Comparison of ENCODE assay signal across 10 mouse cellular contexts in the genomic region with DNA sequence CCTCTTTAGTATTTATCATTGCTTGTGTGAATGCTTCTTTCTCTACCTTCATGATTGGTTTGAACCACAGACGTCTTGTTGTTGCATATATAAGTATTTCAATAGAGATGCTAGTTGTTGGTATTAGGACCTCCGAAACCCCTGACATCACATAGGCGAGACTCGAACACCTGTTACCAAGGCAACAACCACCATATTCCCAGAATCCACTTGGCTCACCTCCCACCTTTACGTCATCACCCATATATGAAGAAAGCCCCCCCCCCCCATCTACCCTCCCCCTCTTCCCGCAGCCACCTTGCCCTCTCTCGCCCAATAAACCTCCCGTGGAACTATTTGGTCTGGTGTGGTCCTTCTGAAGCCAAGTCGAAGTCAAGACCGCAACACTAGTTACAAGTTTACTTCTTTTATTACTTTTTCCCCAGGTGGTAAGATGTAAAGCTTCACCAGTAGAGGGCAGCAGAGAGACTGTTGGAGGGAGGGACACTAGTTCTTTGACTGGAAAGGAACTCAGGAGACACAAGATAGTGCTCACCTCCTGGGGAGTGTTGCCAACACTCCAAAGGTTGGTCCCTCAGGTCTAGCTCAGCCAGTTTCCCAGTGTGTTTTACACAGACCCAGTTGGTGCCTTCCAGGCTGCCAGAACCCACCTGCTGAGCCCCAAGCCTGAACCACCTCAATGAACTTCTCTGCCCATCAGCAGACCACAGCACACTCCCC. TPM values are rescaled to one million over a fixed set of nuclear protein-coding genes. Genes with fewer than 3 reads are reported as not detected.
A peak's percentile ranks its signal among the peaks of the same experiment; 100 is the strongest.
DNase-seq lines count a peak whose midpoint lies in the region; ATAC-seq and TF ChIP-seq lines count a peak whose summit lies in the region.
"Had no signal": no experiment of that assay in that cellular context is flagged by ENCODE, and none has a peak within 500 bp of the region (broad histone marks: within the 10 kb centered on the region; RNA-seq: fewer than 3 reads in every experiment).

No protein-coding gene starts in this region.

- no peaks in the 10 kb centered on the region for H3K4me1 ChIP-seq in cortical plate, adult 2 months (ENCODE audit: control insufficient read depth, insufficient read depth, low read length)
- no peaks in the 10 kb centered on the region for H3K4me1 ChIP-seq in kidney, adult 2 months (ENCODE audit: control insufficient read depth, insufficient read depth, low read length)
- no peaks in the 10 kb centered on the region for H3K4me1 ChIP-seq in forebrain, embryonic 12.5 days

- TF ChIP-seq CTCF in layer of hippocampus, adult 2 months (conservative IDR thresholded peaks at IDR 0.05), result peak; percentile 80
- peak; percentile 54; the same call in 1 of the 2 replicates for TF ChIP-seq CTCF in cortical plate, adult 2 months (IDR thresholded peaks at IDR 0.05; ENCODE audit: extremely low read depth, insufficient read depth, low read length)
- TF ChIP-seq CTCF in kidney, adult 2 months (conservative IDR thresholded peaks at IDR 0.05; ENCODE audit: insufficient read depth, insufficient read length, low read depth, low read length), result peak; percentile 55

- DNase-seq in layer of hippocampus, adult 2 months (ENCODE audit: low spot score in 2 of 2), result peak in 1 of 2 experiments; percentile 44
- DNase-seq in layer of hippocampus, postnatal 36 days, result no peak
- DNase-seq in MN1 (ENCODE audit: low spot score), result peak; percentile 78
- peak; percentile 65 for DNase-seq in kidney, adult 2 months
- DNase-seq in thymus, postnatal 14 days, result peak; percentile 89

- H3K9ac ChIP-seq in forebrain, embryonic 12.5 days, result no peak overlapping the region

- ATAC-seq in megakaryocyte progenitor cell, adult 5-6 weeks (replicated peaks; ENCODE audit: poor library complexity), result peak; percentile 95
- ATAC-seq in forebrain, embryonic 12.5 days (ENCODE audit: low FRiP score), result no peak

- H3K9me3 ChIP-seq in forebrain, embryonic 12.5 days, result no peaks in the 10 kb centered on the region
- H3K9me3 ChIP-seq: megakaryocyte, embryonic 14.5 days had no signal

- H3K36me3 ChIP-seq in kidney, adult 2 months (ENCODE audit: control insufficient read depth, insufficient read depth, low read length), result no peaks in the 10 kb centered on the region
- no peaks in the 10 kb centered on the region for H3K36me3 ChIP-seq in forebrain, embryonic 12.5 days (replicated peaks)

- WGBS in kidney, adult 2 months, result 52% methylated on average over 10 of the region's 10 CpGs
- WGBS in forebrain, embryonic 12.5 days, result 66% methylated on average over 10 of the region's 10 CpGs

- H3K4me3 ChIP-seq in layer of hippocampus, adult 2 months, result no peak overlapping the region
- H3K4me3 ChIP-seq in cortical plate, adult 2 months (ENCODE audit: insufficient read depth, low read length), result no peak overlapping the region
- H3K4me3 ChIP-seq in kidney, adult 2 months (ENCODE audit: insufficient read depth, low read depth, low read length), result no peak overlapping the region
- no peak overlapping the region for H3K4me3 ChIP-seq in forebrain, embryonic 12.5 days (replicated peaks)
- H3K4me3 ChIP-seq: erythroblast, embryonic 14.5 days; megakaryocyte, embryonic 14.5 days had no signal

- H3K4me2 ChIP-seq in forebrain, embryonic 12.5 days, result no peak overlapping the region

- no peak overlapping the region for H3K27ac ChIP-seq in layer of hippocampus, adult 2 months
- H3K27ac ChIP-seq in cortical plate, adult 2 months (ENCODE audit: insufficient read depth, low read length), result no peak overlapping the region
- H3K27ac ChIP-seq in kidney, adult 2 months (ENCODE audit: insufficient read depth, low read depth, low read length), result no peak overlapping the region
- no peak overlapping the region for H3K27ac ChIP-seq in forebrain, embryonic 12.5 days

- TF ChIP-seq POLR2A in cortical plate, adult 2 months (IDR thresholded peaks at IDR 0.05; ENCODE audit: extremely low read depth, insufficient read depth, low read length), result no peak
- TF ChIP-seq POLR2A in kidney, adult 2 months (IDR thresholded peaks at IDR 0.05; ENCODE audit: low read depth, low read length), result no peak

- H3K27me3 ChIP-seq in kidney, adult 2 months (replicated peaks; ENCODE audit: control insufficient read depth, insufficient read depth, low read length), result no peaks in the 10 kb centered on the region; the same call in 1 of the 2 replicates
- H3K27me3 ChIP-seq in forebrain, embryonic 12.5 days, result no peaks in the 10 kb centered on the region

RNA-seq across cellular contexts. Expression of a gene that starts 19.3 kb away (rescaled TPM):
- total RNA-seq in layer of hippocampus, adult 2 months (2021), result 10 to 100 TPM; 18.9 to 20.1 TPM
- 10 to 100 TPM; 18.8 to 20.3 TPM for total RNA-seq in layer of hippocampus, postnatal 36 days (2021)
- 9.8 and 10.6 TPM in 2 replicates for polyA plus RNA-seq in cortical plate, adult 2 months (2012; rRNA removed)
- polyA plus RNA-seq in kidney, adult 2 months (2012; rRNA removed), result 28.6 and 33.1 TPM in 2 replicates
- 14.9 and 16.0 TPM in 2 replicates for total RNA-seq in megakaryocyte progenitor cell, adult 5-6 weeks (2015)
- 27.5 and 28.3 TPM in 2 replicates for total RNA-seq in megakaryocyte progenitor cell, adult 5-6 weeks (2017)
- 6.5 and 7.7 TPM in 2 replicates for polyA plus RNA-seq in forebrain, embryonic 12.5 days (2016; fragmentation: Nextera tagmentation; extraction: Ambion mirVana)

Comparison
In these comparisons a context has a peak if more than half of its experiments do, and no peak if none do; other contexts are left out.
1. DNase-seq: peak in MN1 (single experiment), kidney, adult 2 months (single experiment) and thymus, postnatal 14 days (single experiment); none in layer of hippocampus, postnatal 36 days (0 of 2).
2. Peak in every context shown above with its lines, with median percentiles within 50 percentile points of each other: CTCF ChIP-seq.